ENCODE assay signal across 16 mouse cellular contexts in the genomic region with DNA sequence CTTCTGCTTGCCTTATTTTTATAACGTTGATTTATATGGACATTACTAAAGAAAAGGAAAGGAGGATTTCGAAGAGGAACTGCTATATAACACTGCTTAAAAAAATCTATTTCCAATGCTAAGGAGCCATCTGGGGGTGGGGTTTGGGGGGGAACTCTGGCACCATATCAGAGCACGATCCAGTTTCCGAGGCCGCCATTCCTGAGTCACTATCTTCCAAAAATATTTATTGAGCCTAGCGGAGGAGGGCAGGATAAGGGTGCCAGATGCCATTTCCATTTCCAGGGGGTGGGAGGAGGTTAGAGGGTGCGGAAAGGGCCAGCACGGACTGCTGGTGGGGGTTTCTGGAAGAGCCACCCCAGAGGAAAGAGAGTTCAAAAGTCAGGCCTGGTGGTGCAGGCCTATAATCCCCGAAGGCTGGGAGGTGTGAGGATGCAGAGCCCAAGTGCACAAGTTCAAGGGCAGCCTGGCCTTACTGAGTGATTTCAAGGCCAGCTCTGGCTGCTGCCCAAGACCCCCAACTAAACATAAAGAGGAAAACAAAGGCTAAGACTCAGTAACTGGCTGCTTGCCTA.
DNase-seq lines count a peak whose midpoint lies in the region; ATAC-seq and TF ChIP-seq lines count a peak whose summit lies in the region.
"Had no signal": no experiment of that assay in that cellular context is flagged by ENCODE, and none has a peak within 500 bp of the region (broad histone marks: within the 10 kb centered on the region; RNA-seq: fewer than 3 reads in every experiment).

No protein-coding gene starts in this region.

- WGBS in heart, embryonic 13.5 days = 28% methylated on average over 9 of the region's 9 CpGs
- 88% methylated on average over 9 of the region's 9 CpGs for WGBS in midbrain, embryonic 14.5 days

- H3K4me3 ChIP-seq in heart, embryonic 13.5 days = no peak overlapping the region
- H3K4me3 ChIP-seq in midbrain, embryonic 14.5 days (replicated peaks; ENCODE audit: low read depth, low read length) = no peak overlapping the region
- H3K4me3 ChIP-seq: embryonic facial prominence, embryonic 15.5 days; forebrain, embryonic 13.5 days; hindbrain, embryonic 12.5 days; layer of hippocampus, adult 2 months; megakaryocyte, embryonic 14.5 days had no signal

- no peak for ATAC-seq in heart, embryonic 13.5 days (ENCODE audit: extremely low read depth, insufficient number of reproducible peaks, low FRiP score, low TSS enrichment)
- no peak for ATAC-seq in midbrain, embryonic 14.5 days (ENCODE audit: low FRiP score, low TSS enrichment)
- ATAC-seq: forebrain, embryonic 13.5 days had no signal

- no peak for TF ChIP-seq POLR2A in brain, embryonic 14.5 days (IDR thresholded peaks at IDR 0.05; ENCODE audit: borderline replicate concordance, extremely low read depth, insufficient read depth, insufficient read length, poor library complexity, severe bottlenecking)

- no peak for TF ChIP-seq CTCF in brain, embryonic 14.5 days (IDR thresholded peaks at IDR 0.05; ENCODE audit: borderline replicate concordance, extremely low read depth, insufficient read depth, insufficient read length)

- no peak overlapping the region for H3K4me2 ChIP-seq in heart, embryonic 13.5 days
- no peak overlapping the region for H3K4me2 ChIP-seq in midbrain, embryonic 14.5 days (ENCODE audit: low read length)
- H3K4me2 ChIP-seq: embryonic facial prominence, embryonic 15.5 days; forebrain, embryonic 13.5 days; hindbrain, embryonic 12.5 days had no signal

- no peak overlapping the region for H3K9ac ChIP-seq in heart, embryonic 13.5 days
- no peak overlapping the region for H3K9ac ChIP-seq in midbrain, embryonic 14.5 days (replicated peaks; ENCODE audit: low read length)
- H3K9ac ChIP-seq: embryonic facial prominence, embryonic 15.5 days; forebrain, embryonic 13.5 days; hindbrain, embryonic 12.5 days had no signal

- H3K27ac ChIP-seq in heart, embryonic 13.5 days (replicated peaks) = 0 out of 2 replicates have a peak overlapping the region, but pooled peaks have one; percentile 21
- H3K27ac ChIP-seq in midbrain, embryonic 14.5 days (replicated peaks; ENCODE audit: low read depth, low read length) = no peak overlapping the region
- H3K27ac ChIP-seq: embryonic facial prominence, embryonic 15.5 days; forebrain, embryonic 13.5 days; hindbrain, embryonic 12.5 days; layer of hippocampus, adult 2 months had no signal

- H3K4me1 ChIP-seq in heart, embryonic 13.5 days = peaks cover 17% of the 10 kb centered on the region
- no peaks in the 10 kb centered on the region for H3K4me1 ChIP-seq in midbrain, embryonic 14.5 days (ENCODE audit: control insufficient read depth, insufficient read depth, low read length)
- H3K4me1 ChIP-seq: embryonic facial prominence, embryonic 15.5 days; forebrain, embryonic 13.5 days; hindbrain, embryonic 12.5 days; megakaryocyte, embryonic 14.5 days had no signal

- no peaks in the 10 kb centered on the region for H3K27me3 ChIP-seq in heart, embryonic 13.5 days (replicated peaks)
- H3K27me3 ChIP-seq in midbrain, embryonic 14.5 days (ENCODE audit: control insufficient read depth, insufficient read depth, low read length) = no peaks in the 10 kb centered on the region
- H3K27me3 ChIP-seq: embryonic facial prominence, embryonic 15.5 days; hindbrain, embryonic 12.5 days; megakaryocyte, embryonic 14.5 days had no signal

- no peaks in the 10 kb centered on the region for H3K9me3 ChIP-seq in heart, embryonic 13.5 days
- no peaks in the 10 kb centered on the region for H3K9me3 ChIP-seq in midbrain, embryonic 14.5 days (ENCODE audit: control insufficient read depth, low read length)
- H3K9me3 ChIP-seq: embryonic facial prominence, embryonic 15.5 days; forebrain, embryonic 13.5 days; hindbrain, embryonic 12.5 days had no signal

- H3K36me3 ChIP-seq in heart, embryonic 13.5 days = no peaks in the 10 kb centered on the region
- H3K36me3 ChIP-seq in midbrain, embryonic 14.5 days (ENCODE audit: control insufficient read depth, insufficient read depth, low read length) = no peaks in the 10 kb centered on the region
- H3K36me3 ChIP-seq: embryonic facial prominence, embryonic 15.5 days; hindbrain, embryonic 12.5 days had no signal

- no peak for DNase-seq in heart, adult 8-10 months (ENCODE audit: low spot score)
- peak; percentile 12 to 16 for DNase-seq in kidney, postnatal 4 days
- DNase-seq in kidney, postnatal 25 days = no peak
- peak; percentile 11 for DNase-seq in adrenal gland, postnatal 25 days
- peak; percentile 44 for DNase-seq in brain, embryonic 14.5 days (ENCODE audit: low read depth)
- DNase-seq in midbrain, embryonic 14.5 days = no peak
- no peak for DNase-seq in urinary bladder, postnatal 25 days (ENCODE audit: low spot score)
- DNase-seq: cerebellum, adult 18-20 months; spleen, adult 18-20 months; thymus, postnatal 25 days had no signal

Comparison
In these comparisons a context has a peak if more than half of its experiments do, and no peak if none do; other contexts are left out.
1. DNase-seq: peak in kidney, postnatal 4 days (2 of 2), adrenal gland, postnatal 25 days (single experiment) and brain, embryonic 14.5 days (single experiment); none in heart, adult 8-10 months (single experiment), kidney, postnatal 25 days (0 of 2), midbrain, embryonic 14.5 days (single experiment) and urinary bladder, postnatal 25 days (single experiment).